Mouse (Mus musculus) gastrocnemius, adult 18-20 months (tissue): ENCODE results near the gene Ap1m2. TPM values are rescaled to one million over a fixed set of nuclear protein-coding genes. Genes with fewer than 3 reads are reported as not detected.
A peak's percentile ranks its signal among the peaks of the same experiment; 100 is the strongest.
"Not testable (repeated sequence)": the region's sequence is repeated elsewhere in the genome, so short reads cannot be mapped to it uniquely, and the experiment has no call there.

Source experiments
- DNase-seq: peaks from one replicate; pipeline ENCODE4 v3.0.0; 2021; ENCODE audit warnings: low spot score
- total RNA-seq, 2 experiments: library from RNA; stranded (reverse); gene quantifications; 2 replicates each; pipeline ENCODE4 v1.2.3; 2021

Gene Ap1m2
- total RNA-seq, 2 experiments from 2014 or later, result not detected

- no peak for DNase-seq
Measured at GRCm38 (mm10) chr9:21328041-21328440, 15.9 kb upstream of the Ap1m2 start.

DNA sequence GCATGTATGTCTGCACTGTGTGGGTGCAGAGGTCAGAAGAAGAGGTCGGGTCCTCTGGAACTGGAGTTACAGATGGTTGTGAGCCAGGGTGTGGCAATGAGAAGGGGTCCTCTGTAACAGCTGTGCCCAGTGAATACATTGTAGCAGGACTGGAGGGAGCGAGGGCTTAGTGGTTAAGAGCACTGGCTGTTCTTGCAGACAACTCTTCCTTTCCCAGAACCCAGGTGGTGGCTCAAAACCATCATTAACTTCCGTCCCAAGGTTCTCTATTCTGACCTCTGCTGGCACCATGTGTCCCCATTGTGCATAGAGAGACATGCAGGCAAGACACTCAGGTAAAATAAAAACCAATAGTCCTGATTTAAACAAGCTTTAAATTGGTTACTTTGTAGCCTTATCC lies 15.4 kb upstream of the Ap1m2 start:
- DNase-seq, result no peak

GRCm38 (mm10) chr9:21324269-21324668 lies 12.1 kb upstream of the Ap1m2 start:
- no peak for DNase-seq

DNA sequence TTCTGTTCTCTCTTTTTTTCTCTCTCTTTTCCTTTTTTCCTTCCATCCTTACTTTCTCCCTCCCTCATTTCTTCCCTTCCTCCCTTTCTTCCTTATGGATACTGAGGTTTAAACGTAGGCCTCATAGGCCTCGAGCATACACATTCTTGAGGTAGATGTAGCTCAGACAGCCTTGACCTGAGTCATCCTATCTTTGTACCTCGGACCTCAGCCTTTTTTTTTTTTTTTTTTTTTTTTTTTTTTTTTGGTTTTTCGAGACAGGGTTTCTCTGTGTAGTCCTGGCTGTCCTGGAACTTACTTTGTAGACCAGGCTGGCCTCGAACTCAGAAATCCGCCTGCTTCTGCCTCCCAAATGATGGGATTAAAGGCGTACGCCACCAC lies 10.8 kb upstream of the Ap1m2 start:
- not testable (repeated sequence) for DNase-seq

GRCm38 (mm10) chr9:21322211-21322916 lies 10.2 kb upstream of the Ap1m2 start:
- DNase-seq, result no peak

DNA sequence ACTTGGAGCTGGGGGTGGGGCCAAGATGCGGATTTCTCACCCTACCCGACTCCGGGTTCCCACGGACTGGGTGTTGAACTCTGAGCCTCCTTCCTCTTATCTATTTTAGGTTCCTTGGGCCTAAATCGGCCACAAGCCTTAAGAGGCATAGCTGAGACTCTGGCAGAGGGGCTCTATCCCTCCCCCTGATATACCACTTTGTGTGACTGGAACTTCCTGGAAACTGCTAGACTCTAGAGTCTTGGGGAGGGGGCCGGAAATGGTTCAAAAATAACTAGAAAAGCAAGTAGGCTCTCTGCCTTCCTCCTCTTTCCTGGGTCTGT lies 9.3 kb upstream of the Ap1m2 start:
- DNase-seq, result peak; percentile 22

DNA sequence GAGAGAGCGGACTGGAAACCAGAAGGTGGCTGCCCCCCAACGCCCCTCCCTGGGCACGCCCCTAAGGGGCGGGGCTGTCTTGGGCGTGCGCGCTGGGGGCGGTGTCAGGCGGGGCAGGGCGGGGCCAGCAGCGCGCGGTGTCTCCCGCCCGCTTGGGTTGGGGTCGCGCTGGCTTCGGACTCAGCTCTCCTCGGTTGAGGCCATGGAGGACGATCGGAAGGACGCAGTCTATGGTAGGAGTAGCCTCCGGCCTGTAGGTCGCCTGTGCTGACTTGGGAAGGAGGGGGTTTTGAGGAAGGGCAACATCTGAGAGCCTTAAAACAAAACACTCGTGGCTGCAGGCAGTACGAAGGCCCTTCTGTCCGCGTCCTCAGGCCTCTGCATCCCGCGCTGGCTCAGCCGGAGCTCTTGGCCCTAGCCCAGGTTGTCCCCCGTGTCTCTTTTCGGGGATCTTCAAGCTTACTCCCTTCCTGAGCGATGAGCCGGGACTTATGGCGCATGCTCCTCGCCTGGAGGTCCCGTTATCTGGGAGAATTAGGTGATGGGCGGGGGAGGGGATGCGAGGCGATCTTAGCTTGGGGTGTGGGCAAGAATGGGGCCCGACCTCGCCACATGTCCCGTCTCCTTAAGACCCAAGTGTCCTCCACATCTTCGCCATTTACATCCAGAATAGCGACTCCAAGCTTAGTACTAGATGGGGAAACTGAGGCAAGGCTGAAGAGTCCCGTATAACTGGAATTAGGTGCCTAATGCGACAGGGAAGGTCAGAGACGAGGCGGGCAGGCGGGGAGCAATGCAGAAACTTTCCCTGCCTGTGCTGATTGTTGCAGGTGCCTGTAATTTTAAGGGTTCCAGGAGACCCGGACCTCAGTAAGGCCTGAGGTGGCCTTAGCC lies 8.7 kb upstream of the Ap1m2 start, which contains the start of gene Slc44a2:
Gene Slc44a2 (plus strand): TSS at position 80 of the 894 bp plus-strand sequence.
- peak; percentile 87 for DNase-seq

DNA sequence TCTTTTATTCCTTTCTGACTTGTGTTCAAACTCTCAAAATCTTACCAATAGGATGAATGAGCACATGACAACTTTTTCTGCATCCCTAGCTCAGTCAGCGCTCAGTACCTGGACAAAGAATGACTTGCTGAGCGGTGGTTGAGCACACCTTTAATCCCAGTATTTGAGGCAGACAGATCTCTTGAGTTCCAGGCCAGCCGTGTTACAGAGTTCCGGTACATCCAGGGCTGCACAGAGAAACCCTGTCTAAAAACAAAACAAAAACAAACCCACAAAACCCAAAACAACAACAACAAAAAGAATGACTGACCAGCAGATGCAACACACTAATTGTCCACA lies 8.1 kb upstream of the Ap1m2 start:
- no peak for DNase-seq

GRCm38 (mm10) chr9:21319503-21319902 lies 7.4 kb upstream of the Ap1m2 start:
- no peak for DNase-seq

GRCm38 (mm10) chr9:21318792-21319191 lies 6.7 kb upstream of the Ap1m2 start:
- DNase-seq, result no peak

DNA sequence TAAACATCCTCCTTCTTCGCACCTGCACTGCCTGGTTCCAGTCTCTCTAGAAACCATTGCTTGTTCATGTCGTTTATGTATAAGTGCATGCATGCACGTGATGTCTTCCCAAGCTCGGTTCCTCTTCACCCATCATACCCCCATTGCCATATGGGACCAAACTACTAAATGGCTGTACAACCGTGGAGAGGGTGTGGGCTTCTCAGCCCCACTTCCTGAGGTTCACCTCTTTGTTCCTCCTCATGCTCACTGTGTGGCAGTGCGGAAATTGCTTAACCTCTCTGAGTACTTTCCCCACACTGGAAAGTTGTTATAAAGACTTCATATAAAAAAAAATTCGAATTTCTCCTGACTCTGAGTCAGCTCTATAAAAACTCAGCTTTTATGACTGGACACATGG lies 4.6 kb upstream of the Ap1m2 start:
- no peak for DNase-seq

- peak; percentile 35 for DNase-seq
Measured at GRCm38 (mm10) chr9:21315421-21315820, 3.3 kb upstream of the Ap1m2 start.

DNA sequence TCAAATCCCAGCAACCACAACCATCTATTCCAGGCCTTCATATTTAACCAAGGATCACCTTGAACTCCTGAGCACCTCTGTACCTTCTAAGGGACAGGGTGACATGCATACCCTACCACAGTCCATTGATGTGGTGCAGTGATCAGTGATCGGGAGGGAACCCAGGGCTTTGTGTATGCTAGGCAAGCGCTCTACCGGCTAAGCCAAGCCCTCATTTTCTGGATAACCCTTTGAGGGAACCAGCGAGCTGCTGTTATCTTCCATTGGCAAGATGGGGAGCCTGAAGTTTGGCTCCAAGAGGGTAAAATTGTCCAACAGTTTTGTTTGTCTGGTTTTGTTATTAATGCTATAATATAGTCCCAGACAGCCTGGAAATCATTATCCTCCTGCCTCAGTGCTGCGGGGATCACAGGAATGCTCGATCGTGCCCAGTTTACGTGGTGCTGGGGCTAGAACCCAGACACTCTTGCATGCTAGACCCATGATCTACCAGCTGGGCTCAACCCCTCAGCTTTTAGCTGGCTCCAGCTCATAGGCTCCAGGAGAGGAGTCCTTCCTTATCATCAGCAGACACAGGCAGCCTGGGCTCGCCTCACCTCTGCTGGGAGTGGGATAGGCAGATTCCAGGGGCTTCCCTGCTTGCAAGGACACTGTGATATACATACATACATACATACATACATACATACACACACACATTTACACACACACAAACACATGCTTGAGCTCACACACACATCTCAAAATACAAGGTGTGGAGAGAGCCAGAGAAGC lies 2.4 kb upstream of the Ap1m2 start:
- DNase-seq, result no peak

DNA sequence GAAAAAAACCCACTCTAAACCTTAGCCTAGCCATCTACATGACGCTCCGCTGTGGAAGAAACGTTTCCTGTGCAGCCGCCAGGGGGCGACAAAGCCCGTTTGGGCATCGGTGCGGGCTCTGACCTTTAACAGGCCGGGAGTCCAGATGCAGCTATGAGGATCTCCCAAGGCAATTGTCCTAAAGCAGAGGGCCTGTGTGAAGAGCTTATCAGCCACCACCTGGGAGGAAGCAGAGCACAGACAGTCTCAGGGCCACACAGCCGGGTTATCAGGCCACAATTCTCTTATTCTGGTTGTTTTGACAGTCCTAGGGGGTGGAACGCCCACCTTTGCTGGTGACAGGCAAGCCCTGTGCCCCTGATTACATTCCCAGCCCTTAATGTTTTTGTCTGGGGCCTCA lies 1.3 kb upstream of the Ap1m2 start:
- peak; percentile 92 for DNase-seq

DNA sequence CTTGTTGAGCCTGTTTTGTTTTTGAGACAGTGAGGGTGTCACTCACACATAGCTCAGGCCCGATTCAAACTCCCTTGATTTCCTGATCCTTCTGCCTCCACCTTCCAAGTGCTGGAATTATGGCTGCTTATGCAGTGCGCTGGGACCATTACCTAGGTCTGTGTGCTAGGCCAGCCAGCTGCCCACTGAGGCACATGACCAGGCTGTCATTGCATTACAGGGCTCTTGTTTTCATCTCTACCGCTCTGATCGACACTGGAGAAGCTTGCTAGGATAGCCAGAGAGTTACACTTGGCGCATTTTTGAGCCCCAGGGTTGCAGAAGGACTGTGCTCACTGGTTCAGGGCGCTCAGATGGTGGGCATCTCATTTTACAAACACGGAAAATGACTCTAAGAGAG lies 442 bp downstream of the Ap1m2 start:
- DNase-seq, result no peak

- no peak for DNase-seq
Measured at GRCm38 (mm10) chr9:21309150-21309741, 2.9 kb downstream of the Ap1m2 start.

- DNase-seq, result no peak
Measured at GRCm38 (mm10) chr9:21305065-21305464, 7.1 kb downstream of the Ap1m2 start.

- DNase-seq, result no peak
Measured at GRCm38 (mm10) chr9:21299014-21299413, 13.1 kb downstream of the Ap1m2 start.

GRCm38 (mm10) chr9:21292271-21292670 lies 19.9 kb downstream of the Ap1m2 start:
- no peak for DNase-seq

GRCm38 (mm10) chr9:21291868-21292267 lies 20.3 kb downstream of the Ap1m2 start:
- not testable (repeated sequence) for DNase-seq

- peak; percentile 100 for DNase-seq
Measured at GRCm38 (mm10) chr9:21291022-21291787, 20.9 kb downstream of the Ap1m2 start, which contains the start of gene Cdkn2d. Gene Cdkn2d, minus strand, starts transcription at chr9:21291407.
